In genomic region chr8:47244202-47244601, GRCm38 (mm10) we compare ENCODE assay signal across 13 mouse cellular contexts.
DNase-seq lines count a peak whose midpoint lies in the region; ATAC-seq lines count a peak whose summit lies in the region.
"Had no signal": no experiment of that assay in that cellular context is flagged by ENCODE, and none has a peak within 500 bp of the region (broad histone marks: within the 10 kb centered on the region; RNA-seq: fewer than 3 reads in every experiment).

No protein-coding gene starts in this region.

- no peaks in the 10 kb centered on the region for H3K27me3 ChIP-seq in embryonic facial prominence, embryonic 10.5 days (replicated peaks; ENCODE audit: low read depth, poor library complexity, severe bottlenecking)
- H3K27me3 ChIP-seq in hindbrain, embryonic 13.5 days, result no peaks in the 10 kb centered on the region
- no peaks in the 10 kb centered on the region for H3K27me3 ChIP-seq in midbrain, embryonic 14.5 days (ENCODE audit: control insufficient read depth, insufficient read depth, low read length)
- H3K27me3 ChIP-seq: embryonic facial prominence, embryonic 12.5 days; limb, embryonic 12.5 days; stomach, embryonic 15.5 days had no signal

- H3K9me3 ChIP-seq in embryonic facial prominence, embryonic 10.5 days, result no peaks in the 10 kb centered on the region
- H3K9me3 ChIP-seq in hindbrain, embryonic 13.5 days, result no peaks in the 10 kb centered on the region
- H3K9me3 ChIP-seq in midbrain, embryonic 14.5 days (ENCODE audit: control insufficient read depth, low read length), result no peaks in the 10 kb centered on the region
- H3K9me3 ChIP-seq: embryonic facial prominence, embryonic 12.5 days; limb, embryonic 12.5 days; stomach, embryonic 15.5 days had no signal

- H3K4me3 ChIP-seq in embryonic facial prominence, embryonic 10.5 days, result no peak overlapping the region
- no peak overlapping the region for H3K4me3 ChIP-seq in hindbrain, embryonic 13.5 days
- H3K4me3 ChIP-seq in midbrain, embryonic 14.5 days (replicated peaks; ENCODE audit: low read depth, low read length), result no peak overlapping the region
- H3K4me3 ChIP-seq: embryonic facial prominence, embryonic 12.5 days; limb, embryonic 12.5 days; stomach, embryonic 15.5 days had no signal

- no peak for ATAC-seq in hindbrain, embryonic 13.5 days (ENCODE audit: low FRiP score)
- ATAC-seq in midbrain, embryonic 14.5 days (ENCODE audit: low FRiP score, low TSS enrichment), result no peak
- ATAC-seq: inflammation-experienced regulatory T-cells, adult 6 months had no signal

- peak overlapping the region; percentile 78; the same call in 1 of the 2 replicates for H3K27ac ChIP-seq in embryonic facial prominence, embryonic 10.5 days (replicated peaks)
- H3K27ac ChIP-seq in hindbrain, embryonic 13.5 days, result peak overlapping the region; percentile 89
- H3K27ac ChIP-seq in midbrain, embryonic 14.5 days (replicated peaks; ENCODE audit: low read depth, low read length), result peak overlapping the region; percentile 83
- H3K27ac ChIP-seq: embryonic facial prominence, embryonic 12.5 days; macrophage had no signal

- peak; percentile 56 for DNase-seq in layer of hippocampus, adult 11-12 months (ENCODE audit: low spot score)
- DNase-seq in layer of hippocampus, postnatal 10 days (ENCODE audit: low spot score in 2 of 2), result no peak
- no peak for DNase-seq in embryonic facial prominence, embryonic 10.5 days (ENCODE audit: low spot score)
- DNase-seq in midbrain, embryonic 14.5 days, result no peak
- DNase-seq in thymus, postnatal 10 days (ENCODE audit: low spot score in 2 of 2), result no peak
- no peak for DNase-seq in cerebellum, adult 8-10 months
- no peak for DNase-seq in urinary bladder, postnatal 10 days (ENCODE audit: low spot score)

- peak overlapping the region; percentile 60 for H3K4me2 ChIP-seq in hindbrain, embryonic 13.5 days
- H3K4me2 ChIP-seq in midbrain, embryonic 14.5 days (ENCODE audit: low read length), result peak overlapping the region; percentile 64
- H3K4me2 ChIP-seq: stomach, embryonic 15.5 days had no signal

- peaks cover 53% of the 10 kb centered on the region for H3K4me1 ChIP-seq in embryonic facial prominence, embryonic 10.5 days
- peaks cover 69% of the 10 kb centered on the region for H3K4me1 ChIP-seq in hindbrain, embryonic 13.5 days (replicated peaks)
- peaks cover 49% of the 10 kb centered on the region for H3K4me1 ChIP-seq in midbrain, embryonic 14.5 days (ENCODE audit: control insufficient read depth, insufficient read depth, low read length)

- WGBS in embryonic facial prominence, embryonic 10.5 days, result 92% methylated on average over 15 of the region's 15 CpGs
- 86% methylated on average over 15 of the region's 15 CpGs for WGBS in hindbrain, embryonic 13.5 days
- WGBS in midbrain, embryonic 14.5 days, result 80% methylated on average over 15 of the region's 15 CpGs

- no peaks in the 10 kb centered on the region for H3K36me3 ChIP-seq in embryonic facial prominence, embryonic 10.5 days (replicated peaks)
- no peaks in the 10 kb centered on the region for H3K36me3 ChIP-seq in hindbrain, embryonic 13.5 days
- no peaks in the 10 kb centered on the region for H3K36me3 ChIP-seq in midbrain, embryonic 14.5 days (ENCODE audit: control insufficient read depth, insufficient read depth, low read length)
- H3K36me3 ChIP-seq: embryonic facial prominence, embryonic 12.5 days; limb, embryonic 12.5 days; stomach, embryonic 15.5 days had no signal

- no peak overlapping the region; the same call in 1 of the 2 replicates for H3K9ac ChIP-seq in hindbrain, embryonic 13.5 days
- H3K9ac ChIP-seq in midbrain, embryonic 14.5 days (replicated peaks; ENCODE audit: low read length), result peak overlapping the region; percentile 20; the same call in 1 of the 2 replicates
- H3K9ac ChIP-seq: embryonic facial prominence, embryonic 12.5 days; limb, embryonic 12.5 days; stomach, embryonic 15.5 days had no signal
